Mouse (Mus musculus) liver, embryonic 14.5 days (tissue): ENCODE measurements around the gene Limk1. TPM values are rescaled to one million over a fixed set of nuclear protein-coding genes. Genes with fewer than 3 reads are reported as not detected.

Source experiments
- ATAC-seq: fragments of 200-750 bp; cut with Nextera tagmentation; 2 replicates; pipeline ENCODE4 v1.8.0; 2017; ENCODE audit warnings: moderate number of reproducible peaks, mild to moderate bottlenecking, moderate library complexity; ENCODE audit not compliant: insufficient read depth
- DNase-seq, 3 experiments: peaks; one replicate each; pipeline ENCODE4 v3.0.0-alpha.2; 2012 to 2013; ENCODE audit warnings: low read depth in 3 of 3, low spot score in 3 of 3
- H3K27ac ChIP-seq: fragments of 300-500 bp; sonication (generic); 2 replicates; pipeline ENCODE4 v1.5.1; 2014; ENCODE audit warnings: moderate library complexity, mild to moderate bottlenecking, control low read depth, inconsistent platforms
- H3K27me3 ChIP-seq: fragments of 300-500 bp; sonication (generic); 2 replicates; pipeline ENCODE4 v1.6.1; 2014; ENCODE audit warnings: mild to moderate bottlenecking, low read length, moderate library complexity; ENCODE audit not compliant: control insufficient read depth, insufficient read depth
- H3K36me3 ChIP-seq: fragments of 300-500 bp; sonication (generic); replicated peaks from 2 replicates; pipeline ENCODE4 v1.6.1; 2014; ENCODE audit warnings: low read depth; ENCODE audit not compliant: control insufficient read depth, insufficient read depth
- H3K4me1 ChIP-seq, 2 experiments: fragments of 200-500 bp in 1 of 2; fragments of 300-500 bp in 1 of 2; sonication (generic) in 1 of 2; replicated peaks; 2 replicates each; pipeline ENCODE4 v1.6.1; 2012 to 2014; ENCODE audit warnings: antibody characterized with exemption in 1 of 2, inconsistent platforms in 1 of 2, low read length in 1 of 2; ENCODE audit not compliant: control insufficient read depth in 2 of 2, insufficient read depth in 2 of 2
- H3K4me2 ChIP-seq: fragments of 300-500 bp; sonication (generic); 2 replicates; pipeline ENCODE4 v1.6.1; 2014; ENCODE audit warnings: low read depth, mild to moderate bottlenecking, control low read depth, moderate library complexity
- H3K4me3 ChIP-seq, 2 experiments: fragments of 200-500 bp in 1 of 2; fragments of 300-500 bp in 1 of 2; sonication (generic) in 1 of 2; 2 replicates each; pipeline ENCODE4 v1.5.1; 2012 to 2014; ENCODE audit warnings: low read depth in 2 of 2, low read length in 2 of 2, mild to moderate bottlenecking in 2 of 2, control low read depth in 1 of 2, inconsistent platforms in 1 of 2, moderate library complexity in 1 of 2; ENCODE audit not compliant: insufficient read depth in 1 of 2
- H3K9ac ChIP-seq: fragments of 300-500 bp; sonication (generic); replicated peaks from 2 replicates; pipeline ENCODE4 v1.6.1; 2014; ENCODE audit warnings: mild to moderate bottlenecking, control low read depth, moderate library complexity
- H3K9me3 ChIP-seq: fragments of 300-500 bp; sonication (generic); 2 replicates; pipeline ENCODE4 v1.6.1; 2016; ENCODE audit warnings: low read length, mixed read lengths; ENCODE audit not compliant: control insufficient read depth
- CTCF ChIP-seq: IDR thresholded peaks from 2 replicates; pipeline ENCODE4 v1.5.1; 2016; ENCODE audit warnings: antibody characterized with exemption, low read depth, control low read depth
- EP300 ChIP-seq: IDR thresholded peaks from 2 replicates; pipeline ENCODE4 v1.6.1; 2016; ENCODE audit warnings: antibody characterized with exemption, low read depth
- WGBS: fragments of 180-500 bp; shearing (Covaris S2); extraction: QIAGEN DNeasy Blood & Tissue Kit; methylation state at CpG from one replicate; pipeline ENCODE4 v1.1.7; 2014; ENCODE audit not compliant: insufficient replicate concordance; 5-methylcytosine and 5-hydroxymethylcytosine counted together
- polyA plus RNA-seq, 2 experiments: library from polyadenylated mRNA; depleted of rRNA in 1 of 2; stranded (reverse) in 1 of 2; unstranded in 1 of 2; fragments of >200 nt; fragmentation: Nextera tagmentation in 1 of 2; extraction: Ambion mirVana in 1 of 2; gene quantifications; 2 replicates each; pipeline versions ENCODE4 v1.2.1 to v1.2.3; 2012 to 2014

Limk1 gene
- polyA plus RNA-seq, 2 experiments, result 0.89 to 2.2 TPM

GRCm38 (mm10) chr5:134611810-134612521, 76.4 kb downstream of the Limk1 start:
- ATAC-seq, result peak; percentile 15; the same call in 1 of the 2 replicates
- DNase-seq, result no peak
- Histone ChIP-seq H3K4me1 (no peaks in the 10 kb centered on the region), H3K4me2 (no peak overlapping the region), H3K27ac (no peak overlapping the region), H3K4me3 (no peak overlapping the region), H3K27me3 (no peaks in the 10 kb centered on the region), H3K36me3 (peaks cover 2% of the 10 kb centered on the region; the same call in 1 of the 2 replicates), H3K9ac (no peak overlapping the region), H3K9me3 (no peaks in the 10 kb centered on the region)
- WGBS, result 28% methylated on average over 8 of the region's 8 CpGs
- TF ChIP-seq EP300 (no peak), CTCF (no peak)

DNA sequence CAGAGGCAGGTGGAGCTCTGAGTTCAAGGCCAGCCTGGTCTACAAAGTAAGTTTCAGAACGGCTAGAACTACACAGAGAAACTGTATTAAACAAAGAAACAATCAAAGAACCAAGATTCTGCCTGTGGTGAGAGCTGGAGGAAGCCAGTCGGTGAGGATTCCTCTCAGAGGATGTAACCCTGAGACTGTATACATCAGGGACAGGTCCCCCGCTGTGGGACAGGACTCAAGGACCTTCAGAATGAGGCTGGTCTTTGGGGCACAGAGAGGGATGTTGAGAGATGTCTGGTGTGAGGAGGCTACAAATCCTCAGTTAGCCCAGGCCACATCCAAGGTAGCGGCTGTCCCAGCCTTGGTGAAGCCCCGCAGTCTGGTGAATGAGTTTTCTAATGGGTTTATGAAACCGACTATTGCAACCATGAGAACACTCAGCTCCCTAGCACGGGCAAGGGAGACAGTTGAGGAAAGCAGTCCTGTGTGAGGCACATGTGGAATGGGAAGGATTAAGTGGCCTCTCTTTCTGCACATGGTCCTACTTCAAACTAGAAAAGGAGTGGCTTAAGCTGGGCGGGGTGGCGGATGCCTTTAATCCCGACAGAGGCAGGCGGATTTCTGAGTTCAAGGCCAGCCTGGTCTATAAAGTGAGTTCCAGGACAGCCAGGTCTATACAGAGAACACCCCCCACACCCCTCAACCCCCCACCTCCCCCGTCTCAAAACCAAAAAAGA, 78.3 kb downstream of the Limk1 start:
- Histone ChIP-seq H3K27me3 (no peaks in the 10 kb centered on the region), H3K4me1 (no peaks in the 10 kb centered on the region), H3K4me2 (no peak overlapping the region), H3K9me3 (no peaks in the 10 kb centered on the region), H3K9ac (no peak overlapping the region), H3K27ac (no peak overlapping the region), H3K4me3 (no peak overlapping the region), H3K36me3 (no peaks in the 10 kb centered on the region)
- TF ChIP-seq EP300 (no peak), CTCF (no peak)
- DNase-seq (no peak), ATAC-seq (no peak)
- WGBS, result 70% methylated on average over 12 of the region's 12 CpGs

DNA sequence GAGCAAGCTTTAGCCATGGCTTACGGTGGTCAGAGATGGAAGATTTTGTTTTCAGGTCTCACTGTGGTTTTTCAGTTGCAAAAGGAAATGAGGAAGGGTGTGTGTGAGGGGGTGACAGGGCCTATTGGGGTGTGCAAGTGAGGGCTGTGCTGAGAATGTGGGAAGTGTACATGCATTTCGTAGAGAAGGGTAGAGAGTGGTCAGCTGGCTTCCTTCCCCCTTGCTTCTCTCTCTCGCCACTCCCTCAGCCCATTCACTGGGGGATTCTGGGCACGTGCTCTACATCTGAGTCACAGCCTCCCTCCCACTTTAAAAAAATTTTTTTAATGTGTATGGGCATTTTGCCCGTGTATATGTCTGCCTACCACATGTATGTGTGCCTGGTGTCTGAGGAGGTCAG, 81.3 kb downstream of the Limk1 start:
- H3K4me1 ChIP-seq, result no peaks in the 10 kb centered on the region
- DNase-seq (no peak), ATAC-seq (peak; percentile 32; the same call in 1 of the 2 replicates)
- no peaks in the 10 kb centered on the region for H3K9me3 ChIP-seq
- no peak overlapping the region for H3K4me2 ChIP-seq
- H3K36me3 ChIP-seq, result no peaks in the 10 kb centered on the region
- H3K27ac ChIP-seq, result no peak overlapping the region
- TF ChIP-seq EP300, result no peak
- no peak for TF ChIP-seq CTCF
- WGBS, result 16% methylated on average over 5 of the region's 5 CpGs
- H3K27me3 ChIP-seq, result no peaks in the 10 kb centered on the region
- H3K9ac ChIP-seq, result no peak overlapping the region
- H3K4me3 ChIP-seq, result no peak overlapping the region

DNA sequence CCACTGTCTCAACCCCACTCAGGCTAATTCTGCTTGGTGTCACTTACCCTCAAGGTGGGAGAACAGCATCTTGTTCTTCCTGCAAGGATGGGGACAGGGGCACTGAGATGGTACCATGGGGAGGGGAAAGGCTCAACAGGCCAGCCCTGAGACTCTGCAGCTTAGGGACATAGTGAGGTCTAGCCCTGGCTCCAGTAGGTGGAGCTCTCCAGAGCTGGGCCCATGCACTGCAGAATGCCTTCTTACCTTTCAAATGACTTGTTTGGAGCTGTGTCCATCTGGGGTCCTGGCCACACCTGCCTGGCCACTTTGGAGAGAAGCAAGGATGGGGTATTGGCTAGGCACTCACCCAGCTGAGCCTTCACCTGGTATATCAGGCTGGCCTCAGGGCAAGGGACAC, 82.1 kb downstream of the Limk1 start:
- Histone ChIP-seq H3K9ac (no peak overlapping the region), H3K4me1 (no peaks in the 10 kb centered on the region), H3K9me3 (no peaks in the 10 kb centered on the region), H3K27me3 (no peaks in the 10 kb centered on the region), H3K4me2 (no peak overlapping the region), H3K4me3 (no peak overlapping the region), H3K36me3 (no peaks in the 10 kb centered on the region), H3K27ac (no peak overlapping the region)
- no peak for DNase-seq
- ATAC-seq, result no peak
- TF ChIP-seq CTCF (peak; percentile 49), EP300 (no peak)

Other genes with a start within 250 kb of the Limk1 start
- gene Gtf2ird1, start 231.9 kb downstream of the Limk1 start, polyA plus RNA-seq (2012; rRNA removed), result 7.5 and 7.9 TPM in 2 replicates
- 8.4 and 9.7 TPM in 2 replicates for gene Gtf2ird1, start 231.9 kb downstream of the Limk1 start, polyA plus RNA-seq (2014; fragmentation: Nextera tagmentation; extraction: Ambion mirVana)
- gene Clip2, start 136.2 kb downstream of the Limk1 start, polyA plus RNA-seq (2012; rRNA removed), result 1.5 and 1.8 TPM in 2 replicates
- 0.36 and 0.47 TPM in 2 replicates for gene Clip2, start 136.2 kb downstream of the Limk1 start, polyA plus RNA-seq (2014; fragmentation: Nextera tagmentation; extraction: Ambion mirVana)
- gene Syna, start 128.4 kb downstream of the Limk1 start, polyA plus RNA-seq (2012; rRNA removed), result not detected in 2 replicates
- gene Syna, start 128.4 kb downstream of the Limk1 start, polyA plus RNA-seq (2014; fragmentation: Nextera tagmentation; extraction: Ambion mirVana), result not detected in 2 replicates
- gene Rfc2, start 107.2 kb downstream of the Limk1 start, polyA plus RNA-seq (2012; rRNA removed), result 68.1 and 102 TPM in 2 replicates
- gene Rfc2, start 107.2 kb downstream of the Limk1 start, polyA plus RNA-seq (2014; fragmentation: Nextera tagmentation; extraction: Ambion mirVana), result 180 and 217 TPM in 2 replicates
- gene Lat2, start 73.6 kb downstream of the Limk1 start, polyA plus RNA-seq (2012; rRNA removed), result 1.5 and 1.8 TPM in 2 replicates
- gene Lat2, start 73.6 kb downstream of the Limk1 start, polyA plus RNA-seq (2014; fragmentation: Nextera tagmentation; extraction: Ambion mirVana), result 1.3 and 1.7 TPM in 2 replicates
- 91.2 and 110 TPM in 2 replicates for gene Eif4h, start 49.1 kb downstream of the Limk1 start, polyA plus RNA-seq (2012; rRNA removed)
- gene Eif4h, start 49.1 kb downstream of the Limk1 start, polyA plus RNA-seq (2014; fragmentation: Nextera tagmentation; extraction: Ambion mirVana), result 148 and 167 TPM in 2 replicates
- gene Eln, start 58.7 kb upstream of the Limk1 start, polyA plus RNA-seq (2012; rRNA removed), result 3.5 and 3.6 TPM in 2 replicates
- gene Eln, start 58.7 kb upstream of the Limk1 start, polyA plus RNA-seq (2014; fragmentation: Nextera tagmentation; extraction: Ambion mirVana), result 1.7 and 2.1 TPM in 2 replicates
- 0.04 TPM in 1 of 2 replicates, not detected in the other for gene Tmem270, start 218.1 kb upstream of the Limk1 start, polyA plus RNA-seq (2012; rRNA removed)
- gene Tmem270, start 218.1 kb upstream of the Limk1 start, polyA plus RNA-seq (2014; fragmentation: Nextera tagmentation; extraction: Ambion mirVana), result not detected in 2 replicates
- 148 and 152 TPM in 2 replicates for gene Cldn13, start 226.9 kb upstream of the Limk1 start, polyA plus RNA-seq (2012; rRNA removed)
- 288 and 296 TPM in 2 replicates for gene Cldn13, start 226.9 kb upstream of the Limk1 start, polyA plus RNA-seq (2014; fragmentation: Nextera tagmentation; extraction: Ambion mirVana)
- 7.1 and 7.9 TPM in 2 replicates for gene Mettl27, start 243.8 kb upstream of the Limk1 start, polyA plus RNA-seq (2012; rRNA removed)
- 14.4 and 16.3 TPM in 2 replicates for gene Mettl27, start 243.8 kb upstream of the Limk1 start, polyA plus RNA-seq (2014; fragmentation: Nextera tagmentation; extraction: Ambion mirVana)